Mouse (Mus musculus): Measurements from ENCODE around the gene Milr1.
"Not testable (repeated sequence)": the region's sequence is repeated elsewhere in the genome, so short reads cannot be mapped to it uniquely, and the experiment has no call there.

Gene Milr1

GRCm38 (mm10) chr11:106736614-106737013 is 14.4 kb upstream of the Milr1 start:
- no peak for DNase-seq

GRCm38 (mm10) chr11:106737178-106737621 is 13.8 kb upstream of the Milr1 start:
- no peak for DNase-seq

GRCm38 (mm10) chr11:106739116-106739515 is 11.9 kb upstream of the Milr1 start:
- no peak for DNase-seq

- not testable (repeated sequence) for DNase-seq
These were observed 10.3 kb upstream of the Milr1 start for GRCm38 (mm10) chr11:106740724-106741123.

GRCm38 (mm10) chr11:106741232-106741631 is 9.8 kb upstream of the Milr1 start:
- DNase-seq: no peak

GRCm38 (mm10) chr11:106741826-106742225 is 9.2 kb upstream of the Milr1 start:
- no peak for DNase-seq

- no peak for DNase-seq
These were observed 8.6 kb upstream of the Milr1 start for GRCm38 (mm10) chr11:106742388-106742841.

- no peak for DNase-seq
These were observed 6.1 kb upstream of the Milr1 start for GRCm38 (mm10) chr11:106744949-106745348.

GRCm38 (mm10) chr11:106749557-106750120 is 1.4 kb upstream of the Milr1 start:
- DNase-seq: not testable (repeated sequence)

GRCm38 (mm10) chr11:106750121-106750751 is 790 bp upstream of the Milr1 start, which contains the start of gene Pecam1:
Gene Pecam1 (minus strand): TSS chr11:106750628.
- DNase-seq: peak; percentile 41 to 55

GRCm38 (mm10) chr11:106752103-106752502 is 1.1 kb downstream of the Milr1 start:
- DNase-seq: peak; percentile 62 to 68

- no peak for DNase-seq
These were observed 2.3 kb downstream of the Milr1 start for GRCm38 (mm10) chr11:106753314-106753713.

- DNase-seq: no peak
These were observed 4.6 kb downstream of the Milr1 start for GRCm38 (mm10) chr11:106755583-106755982.

GRCm38 (mm10) chr11:106759028-106759427 is 8.0 kb downstream of the Milr1 start:
- DNase-seq: peak; percentile 27 to 32

GRCm38 (mm10) chr11:106760511-106760910 is 9.5 kb downstream of the Milr1 start:
- DNase-seq: peak; percentile 21 to 37

- DNase-seq: peak; percentile 71 to 75
These were observed 11.2 kb downstream of the Milr1 start for GRCm38 (mm10) chr11:106762139-106762799.

GRCm38 (mm10) chr11:106762800-106763185 is 11.8 kb downstream of the Milr1 start:
- peak; percentile 35 to 45 for DNase-seq

GRCm38 (mm10) chr11:106766611-106767162 is 15.7 kb downstream of the Milr1 start:
- DNase-seq: no peak

- DNase-seq: no peak
These were observed 16.5 kb downstream of the Milr1 start for GRCm38 (mm10) chr11:106767516-106767915.

- peak in 1 of 2 experiments; percentile 60 for DNase-seq
These were observed 19.4 kb downstream of the Milr1 start for GRCm38 (mm10) chr11:106770195-106770974.

GRCm38 (mm10) chr11:106773061-106773460 is 22.0 kb downstream of the Milr1 start:
- DNase-seq: no peak

- DNase-seq: no peak
These were observed 25.9 kb downstream of the Milr1 start for GRCm38 (mm10) chr11:106776960-106777359.

GRCm38 (mm10) chr11:106777395-106777794 is 26.4 kb downstream of the Milr1 start:
- no peak for DNase-seq
